Mouse (Mus musculus): Measurements from ENCODE around the gene 5830473C10Rik. TPM values are rescaled to one million over a fixed set of nuclear protein-coding genes. Genes with fewer than 3 reads are reported as not detected.

Gene 5830473C10Rik
- polyA plus RNA-seq, 1 experiment from 2014 or later: not detected

- no peak for TF ChIP-seq EP300 (optimal IDR thresholded peaks at IDR 0.05)
- no peak for DNase-seq (ENCODE audit: low spot score)
- 0 out of 2 replicates have a peak, but pooled peaks cover 3% of the 10 kb centered on the region for H3K4me1 ChIP-seq (replicated peaks; ENCODE audit: control insufficient read depth, insufficient read depth)
- no peaks in the 10 kb centered on the region for H3K9me3 ChIP-seq (ENCODE audit: control insufficient read depth, low read length)
- no peak overlapping the region for H3K4me2 ChIP-seq (replicated peaks; ENCODE audit: low read depth)
- H3K27me3 ChIP-seq (ENCODE audit: control insufficient read depth, insufficient read depth, low read length): no peaks in the 10 kb centered on the region
- H3K36me3 ChIP-seq (ENCODE audit: control insufficient read depth, insufficient read depth, low read length): no peaks in the 10 kb centered on the region
- H3K4me3 ChIP-seq (ENCODE audit: low read depth, low read length): no peak overlapping the region
- no peak overlapping the region for H3K27ac ChIP-seq (replicated peaks)
- no peak overlapping the region for H3K9ac ChIP-seq (ENCODE audit: low read length)
- no peak for ATAC-seq (ENCODE audit: low FRiP score, low TSS enrichment)
- 15% methylated on average over 3 of the region's 3 CpGs for WGBS
Observed at GRCm38 (mm10) chr5:90571216-90571615, 10.3 kb downstream of the 5830473C10Rik start.

GRCm38 (mm10) chr5:90577751-90578150 is 16.8 kb downstream of the 5830473C10Rik start:
- WGBS: 23% methylated on average over 9 of the region's 9 CpGs
- H3K4me1 ChIP-seq (replicated peaks; ENCODE audit: control insufficient read depth, insufficient read depth): no peaks in the 10 kb centered on the region
- no peaks in the 10 kb centered on the region for H3K27me3 ChIP-seq (ENCODE audit: control insufficient read depth, insufficient read depth, low read length)
- H3K9ac ChIP-seq (ENCODE audit: low read length): no peak overlapping the region
- H3K36me3 ChIP-seq (ENCODE audit: control insufficient read depth, insufficient read depth, low read length): no peaks in the 10 kb centered on the region
- ATAC-seq (ENCODE audit: low FRiP score, low TSS enrichment): peak; percentile 53; the same call in 1 of the 2 replicates
- TF ChIP-seq EP300 (optimal IDR thresholded peaks at IDR 0.05) (no peak), CTCF (IDR thresholded peaks at IDR 0.05; ENCODE audit: low read depth) (no peak)
- no peaks in the 10 kb centered on the region for H3K9me3 ChIP-seq (ENCODE audit: control insufficient read depth, low read length)
- DNase-seq (ENCODE audit: low spot score): peak; percentile 39
- no peak overlapping the region for H3K4me3 ChIP-seq (ENCODE audit: low read depth, low read length)
- H3K4me2 ChIP-seq (replicated peaks; ENCODE audit: low read depth): no peak overlapping the region
- no peak overlapping the region for H3K27ac ChIP-seq (replicated peaks)

- H3K27ac ChIP-seq (replicated peaks): no peak overlapping the region
- no peak for DNase-seq (ENCODE audit: low spot score)
- TF ChIP-seq CTCF (IDR thresholded peaks at IDR 0.05; ENCODE audit: low read depth) (no peak), EP300 (optimal IDR thresholded peaks at IDR 0.05) (no peak)
- no peak for ATAC-seq (ENCODE audit: low FRiP score, low TSS enrichment)
- no peak overlapping the region for H3K4me3 ChIP-seq (ENCODE audit: low read depth, low read length)
- no peak overlapping the region for H3K9ac ChIP-seq (ENCODE audit: low read length)
- H3K4me1 ChIP-seq (replicated peaks; ENCODE audit: control insufficient read depth, insufficient read depth): no peaks in the 10 kb centered on the region
- H3K9me3 ChIP-seq (ENCODE audit: control insufficient read depth, low read length): no peaks in the 10 kb centered on the region
- no peak overlapping the region for H3K4me2 ChIP-seq (replicated peaks; ENCODE audit: low read depth)
- H3K36me3 ChIP-seq (ENCODE audit: control insufficient read depth, insufficient read depth, low read length): no peaks in the 10 kb centered on the region
- WGBS: 86% methylated on average over 9 of the region's 9 CpGs
- H3K27me3 ChIP-seq (ENCODE audit: control insufficient read depth, insufficient read depth, low read length): no peaks in the 10 kb centered on the region
Observed at GRCm38 (mm10) chr5:90579556-90579955, 18.6 kb downstream of the 5830473C10Rik start.

GRCm38 (mm10) chr5:90582179-90582578 is 21.3 kb downstream of the 5830473C10Rik start:
- H3K4me3 ChIP-seq (ENCODE audit: low read depth, low read length): no peak overlapping the region
- no peak overlapping the region for H3K4me2 ChIP-seq (replicated peaks; ENCODE audit: low read depth)
- no peaks in the 10 kb centered on the region for H3K27me3 ChIP-seq (ENCODE audit: control insufficient read depth, insufficient read depth, low read length)
- H3K4me1 ChIP-seq (replicated peaks; ENCODE audit: control insufficient read depth, insufficient read depth): no peaks in the 10 kb centered on the region
- TF ChIP-seq CTCF (IDR thresholded peaks at IDR 0.05; ENCODE audit: low read depth) (no peak), EP300 (optimal IDR thresholded peaks at IDR 0.05) (no peak)
- ATAC-seq (ENCODE audit: low FRiP score, low TSS enrichment): no peak
- no peak overlapping the region for H3K9ac ChIP-seq (ENCODE audit: low read length)
- H3K36me3 ChIP-seq (ENCODE audit: control insufficient read depth, insufficient read depth, low read length): no peaks in the 10 kb centered on the region
- 56% methylated on average over 6 of the region's 6 CpGs for whole genome bisulfite sequencing
- H3K9me3 ChIP-seq (ENCODE audit: control insufficient read depth, low read length): no peaks in the 10 kb centered on the region
- H3K27ac ChIP-seq (replicated peaks): no peak overlapping the region
- no peak for DNase-seq (ENCODE audit: low spot score)

GRCm38 (mm10) chr5:90584799-90585198 is 23.9 kb downstream of the 5830473C10Rik start:
- TF ChIP-seq CTCF (IDR thresholded peaks at IDR 0.05; ENCODE audit: low read depth): no peak
- TF ChIP-seq EP300 (optimal IDR thresholded peaks at IDR 0.05): no peak
- Histone ChIP-seq H3K4me1 (replicated peaks; ENCODE audit: control insufficient read depth, insufficient read depth) (no peaks in the 10 kb centered on the region), H3K27ac (replicated peaks) (no peak overlapping the region), H3K27me3 (ENCODE audit: control insufficient read depth, insufficient read depth, low read length) (no peaks in the 10 kb centered on the region), H3K4me3 (ENCODE audit: low read depth, low read length) (no peak overlapping the region), H3K9ac (ENCODE audit: low read length) (no peak overlapping the region), H3K36me3 (ENCODE audit: control insufficient read depth, insufficient read depth, low read length) (no peaks in the 10 kb centered on the region), H3K9me3 (ENCODE audit: control insufficient read depth, low read length) (no peaks in the 10 kb centered on the region), H3K4me2 (replicated peaks; ENCODE audit: low read depth) (no peak overlapping the region)
- WGBS: 65% methylated on average over 7 of the region's 7 CpGs
- no peak for ATAC-seq (ENCODE audit: low FRiP score, low TSS enrichment)
- DNase-seq (ENCODE audit: low spot score): no peak

GRCm38 (mm10) chr5:90586511-90586910 is 25.6 kb downstream of the 5830473C10Rik start:
- no peak for ATAC-seq (ENCODE audit: low FRiP score, low TSS enrichment)
- Histone ChIP-seq H3K4me2 (replicated peaks; ENCODE audit: low read depth) (no peak overlapping the region), H3K27me3 (ENCODE audit: control insufficient read depth, insufficient read depth, low read length) (no peaks in the 10 kb centered on the region), H3K36me3 (ENCODE audit: control insufficient read depth, insufficient read depth, low read length) (no peaks in the 10 kb centered on the region), H3K9ac (ENCODE audit: low read length) (no peak overlapping the region), H3K9me3 (ENCODE audit: control insufficient read depth, low read length) (no peaks in the 10 kb centered on the region), H3K27ac (replicated peaks) (no peak overlapping the region), H3K4me3 (ENCODE audit: low read depth, low read length) (no peak overlapping the region), H3K4me1 (replicated peaks; ENCODE audit: control insufficient read depth, insufficient read depth) (no peaks in the 10 kb centered on the region)
- TF ChIP-seq CTCF (IDR thresholded peaks at IDR 0.05; ENCODE audit: low read depth): no peak
- no peak for TF ChIP-seq EP300 (optimal IDR thresholded peaks at IDR 0.05)
- no peak for DNase-seq (ENCODE audit: low spot score)
- WGBS: 79% methylated on average over 5 of the region's 5 CpGs
